ENCODE assay signal across 7 mouse cellular contexts in the genomic region with DNA sequence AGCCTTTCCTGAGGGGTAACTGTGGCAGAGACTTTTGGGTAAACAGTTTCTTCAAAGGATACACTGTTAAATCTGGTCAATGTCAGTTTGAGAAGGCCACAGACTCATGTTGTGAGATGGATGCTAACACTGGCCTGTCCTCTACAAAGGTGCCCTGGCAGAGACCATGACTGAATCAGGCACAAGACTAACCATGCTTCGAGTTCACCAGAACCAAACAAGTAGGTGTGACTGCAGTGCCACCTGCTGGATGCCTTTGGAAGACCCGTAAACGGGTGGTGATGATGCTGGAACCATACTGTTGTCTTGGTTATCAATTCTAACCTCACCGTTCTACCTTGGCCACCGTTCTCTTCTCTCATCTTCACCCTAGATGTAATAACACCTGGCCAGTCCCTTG. TPM values are rescaled to one million over a fixed set of nuclear protein-coding genes. Genes with fewer than 3 reads are reported as not detected.
A peak's percentile ranks its signal among the peaks of the same experiment; 100 is the strongest.
DNase-seq lines count a peak whose midpoint lies in the region; ATAC-seq and TF ChIP-seq lines count a peak whose summit lies in the region.

No protein-coding gene starts in this region.

- peak; percentile 79 to 88 for DNase-seq in cerebellum, adult 2 months
- peak; percentile 88 for DNase-seq in forebrain, postnatal 0 days
- peak; percentile 76 for DNase-seq in left cerebral cortex, adult 11 months (ENCODE audit: low spot score)
- peak; percentile 77 for DNase-seq in midbrain, embryonic 10.5 days (ENCODE audit: low spot score)
- DNase-seq in skeletal muscle tissue, adult 2 months (ENCODE audit: low read depth, low spot score): peak; percentile 33

- no peak overlapping the region for H3K4me2 ChIP-seq in forebrain, postnatal 0 days (ENCODE audit: low read depth)
- no peak overlapping the region for H3K4me2 ChIP-seq in hindbrain, embryonic 16.5 days (ENCODE audit: low read length)

- TF ChIP-seq CTCF in cerebellum, adult 2 months (IDR thresholded peaks at IDR 0.05; ENCODE audit: borderline replicate concordance, insufficient read depth, low read depth, low read length): peak; percentile 99
- TF ChIP-seq CTCF in forebrain, postnatal 0 days (IDR thresholded peaks at IDR 0.05; ENCODE audit: low read depth): peak; percentile 97

- ATAC-seq in activated CD4-positive, CD25-positive, alpha-beta regulatory T cell, adult 4 months: peak; percentile 40
- peak; percentile 76 for ATAC-seq in forebrain, postnatal 0 days
- ATAC-seq in hindbrain, embryonic 16.5 days: peak; percentile 77

- H3K27me3 ChIP-seq in cerebellum, adult 2 months (ENCODE audit: control insufficient read depth, insufficient read depth, low read length): no peaks in the 10 kb centered on the region
- H3K27me3 ChIP-seq in forebrain, postnatal 0 days (ENCODE audit: insufficient read depth, low read length): no peaks in the 10 kb centered on the region
- no peaks in the 10 kb centered on the region for H3K27me3 ChIP-seq in hindbrain, embryonic 16.5 days (replicated peaks; ENCODE audit: control insufficient read depth, insufficient read depth, low read length)
- no peaks in the 10 kb centered on the region for H3K27me3 ChIP-seq in midbrain, embryonic 10.5 days (ENCODE audit: low read depth, poor library complexity, severe bottlenecking)

- H3K4me1 ChIP-seq in cerebellum, adult 2 months (ENCODE audit: control insufficient read depth, insufficient read depth, low read length): no peaks in the 10 kb centered on the region
- H3K4me1 ChIP-seq in forebrain, postnatal 0 days (ENCODE audit: insufficient read depth): peaks cover 7% of the 10 kb centered on the region
- no peaks in the 10 kb centered on the region for H3K4me1 ChIP-seq in hindbrain, embryonic 16.5 days (ENCODE audit: control insufficient read depth, insufficient read depth, low read depth, low read length)
- H3K4me1 ChIP-seq in midbrain, embryonic 10.5 days: peaks cover 18% of the 10 kb centered on the region

- TF ChIP-seq POLR2A in cerebellum, adult 2 months (IDR thresholded peaks at IDR 0.05; ENCODE audit: borderline replicate concordance, insufficient read depth, low read length): no peak

- no peaks in the 10 kb centered on the region for H3K9me3 ChIP-seq in forebrain, postnatal 0 days (ENCODE audit: low read length)
- no peaks in the 10 kb centered on the region for H3K9me3 ChIP-seq in hindbrain, embryonic 16.5 days (ENCODE audit: control insufficient read depth, low read length)
- no peaks in the 10 kb centered on the region for H3K9me3 ChIP-seq in midbrain, embryonic 10.5 days (replicated peaks)

- no peak overlapping the region for H3K4me3 ChIP-seq in cerebellum, adult 2 months (replicated peaks; ENCODE audit: insufficient read depth, low read depth, low read length)
- H3K4me3 ChIP-seq in forebrain, postnatal 0 days (ENCODE audit: low read depth, low read length): no peak overlapping the region
- no peak overlapping the region for H3K4me3 ChIP-seq in hindbrain, embryonic 16.5 days (ENCODE audit: low read length)
- H3K4me3 ChIP-seq in midbrain, embryonic 10.5 days: no peak overlapping the region

- no peak overlapping the region for H3K27ac ChIP-seq in cerebellum, adult 2 months (ENCODE audit: insufficient read depth, low read length)
- H3K27ac ChIP-seq in forebrain, postnatal 0 days (ENCODE audit: low read depth, low read length): no peak overlapping the region
- H3K27ac ChIP-seq in hindbrain, embryonic 16.5 days (ENCODE audit: low read depth, low read length): no peak overlapping the region
- no peak overlapping the region for H3K27ac ChIP-seq in midbrain, embryonic 10.5 days (replicated peaks)

- no peaks in the 10 kb centered on the region for H3K36me3 ChIP-seq in forebrain, postnatal 0 days (ENCODE audit: insufficient read depth)
- H3K36me3 ChIP-seq in hindbrain, embryonic 16.5 days (ENCODE audit: control insufficient read depth, insufficient read depth, low read length): no peaks in the 10 kb centered on the region
- H3K36me3 ChIP-seq in midbrain, embryonic 10.5 days: no peaks in the 10 kb centered on the region

- WGBS in cerebellum, adult 2 months: 5% methylated on average over 5 of the region's 5 CpGs
- 14% methylated on average over 5 of the region's 5 CpGs for WGBS in forebrain, postnatal 0 days
- WGBS in hindbrain, embryonic 16.5 days: 20% methylated on average over 5 of the region's 5 CpGs
- 24% methylated on average over 5 of the region's 5 CpGs for WGBS in midbrain, embryonic 10.5 days

- no peak overlapping the region for H3K9ac ChIP-seq in forebrain, postnatal 0 days
- no peak overlapping the region for H3K9ac ChIP-seq in hindbrain, embryonic 16.5 days (ENCODE audit: low read depth, low read length)

RNA-seq across cellular contexts. Expression of gene Chrna4, which starts 16.8 kb away (rescaled TPM):
- not detected for polyA plus RNA-seq in activated CD4-positive, CD25-positive, alpha-beta regulatory T cell, adult 4 months (2017; shearing (Covaris generic))
- 10.1 and 14.4 TPM in 2 replicates for polyA plus RNA-seq in cerebellum, adult 2 months (2012; rRNA removed)
- 14.9 and 17.8 TPM in 2 replicates for total RNA-seq in forebrain, postnatal 0 days (2014; rRNA removed)
- polyA plus RNA-seq in forebrain, postnatal 0 days (2015; fragmentation: Nextera tagmentation; extraction: Ambion mirVana): 12.1 and 24.2 TPM in 2 replicates
- 40.4 and 43.8 TPM in 2 replicates for polyA plus RNA-seq in hindbrain, embryonic 16.5 days (2015; fragmentation: Nextera tagmentation; extraction: Ambion mirVana)
- 17.9 and 23.8 TPM in 2 replicates for polyA plus RNA-seq in midbrain, embryonic 10.5 days (2016; fragmentation: Nextera tagmentation; extraction: Ambion mirVana)

Comparison
In these comparisons a context has a peak if more than half of its experiments do, and no peak if none do; other contexts are left out.
1. DNase-seq: peak in every context shown above with its lines; median percentile 88 in forebrain, postnatal 0 days; 84 in cerebellum, adult 2 months; 77 in midbrain, embryonic 10.5 days; 76 in left cerebral cortex, adult 11 months; 33 in skeletal muscle tissue, adult 2 months.
2. RNA of gene Chrna4, which starts 16.8 kb away (polyA plus RNA-seq): 40.4 to 43.8 TPM in hindbrain, embryonic 16.5 days, 12.1 to 24.2 TPM in forebrain, postnatal 0 days, 17.9 to 23.8 TPM in midbrain, embryonic 10.5 days and 10.1 to 14.4 TPM in cerebellum, adult 2 months; not detected in activated CD4-positive, CD25-positive, alpha-beta regulatory T cell, adult 4 months; every median in the first group is over 10 times any median in the second.
3. Peak in every context shown above with its lines, with median percentiles within 50 percentile points of each other: ATAC-seq.